Mouse (Mus musculus) CH12.LX (cell line): Measurements from ENCODE around the gene Cradd. TPM values are rescaled to one million over a fixed set of nuclear protein-coding genes. Genes with fewer than 3 reads are reported as not detected.

Experiments
- DNase-seq: peaks from one replicate; pipeline ENCODE4 v3.0.0-alpha.2; 2013; ENCODE audit errors: extremely low read depth
- H3K27ac ChIP-seq: 2 replicates; pipeline ENCODE4 v1.5.1; 2012; ENCODE audit warnings: low read depth, mild to moderate bottlenecking, control low read depth, moderate library complexity; ENCODE audit not compliant: insufficient read depth
- H3K27me3 ChIP-seq: replicated peaks from 2 replicates; pipeline ENCODE3; 2012; ENCODE audit warnings: inconsistent platforms
- H3K36me3 ChIP-seq, 2 experiments: replicated peaks in 1 of 2; 2 replicates each; pipeline versions ENCODE3 to v1.6.1; 2012; ENCODE audit warnings: inconsistent platforms in 1 of 2, low read length in 1 of 2, mild to moderate bottlenecking in 1 of 2, mixed read lengths in 1 of 2, moderate library complexity in 1 of 2; ENCODE audit not compliant: control insufficient read depth in 1 of 2, insufficient read depth in 1 of 2
- H3K4me1 ChIP-seq, 2 experiments: 2 replicates each; pipeline ENCODE4 v1.6.1; 2012; ENCODE audit warnings: inconsistent platforms in 1 of 2, moderate library complexity in 1 of 2; ENCODE audit not compliant: insufficient read depth in 2 of 2, control insufficient read depth in 1 of 2
- H3K4me2 ChIP-seq: 2 replicates; pipeline ENCODE4 v1.6.1; 2012; ENCODE audit warnings: low read depth, mild to moderate bottlenecking, control low read depth; ENCODE audit not compliant: poor library complexity, insufficient read depth, severe bottlenecking
- H3K4me3 ChIP-seq, 3 experiments: fragments of 150-350 bp in 1 of 3; sonication (generic) in 1 of 3; replicated peaks in 1 of 3; 2 replicates each; pipeline versions ENCODE3 to v1.5.1; 2011 to 2012; ENCODE audit warnings: low read depth in 2 of 3, low read length in 2 of 3, mild to moderate bottlenecking in 2 of 3, moderate library complexity in 2 of 3, control low read depth in 1 of 3, improper control_type of control experiment in 1 of 3, inconsistent platforms in 1 of 3, mixed read lengths in 1 of 3; ENCODE audit not compliant: poor library complexity in 1 of 3
- H3K79me2 ChIP-seq: replicated peaks from 2 replicates; pipeline ENCODE4 v1.6.1; 2012; ENCODE audit warnings: mild to moderate bottlenecking, moderate library complexity; ENCODE audit not compliant: control insufficient read depth, poor library complexity, insufficient read depth, severe bottlenecking; ENCODE audit errors: extremely low read depth
- H3K9ac ChIP-seq: 2 replicates; pipeline ENCODE4 v1.6.1; 2012; ENCODE audit warnings: low read depth, mild to moderate bottlenecking, control low read depth, moderate library complexity; ENCODE audit not compliant: insufficient read depth
- H3K9me3 ChIP-seq: replicated peaks from 2 replicates; pipeline ENCODE3; 2012; ENCODE audit warnings: low read length, inconsistent platforms, mixed read lengths
- CHD2 ChIP-seq: IDR thresholded peaks from 2 replicates; pipeline ENCODE4 v1.6.1; 2011; ENCODE audit warnings: low read length, improper control_type of control experiment
- CTCF ChIP-seq, 2 experiments: IDR thresholded peaks in 1 of 2; conservative IDR thresholded peaks in 1 of 2; 2 replicates each; pipeline ENCODE4 v1.5.1; 2011 to 2012; ENCODE audit warnings: low read depth in 2 of 2, low read length in 2 of 2, improper control_type of control experiment in 1 of 2, inconsistent platforms in 1 of 2, mild to moderate bottlenecking in 1 of 2, moderate library complexity in 1 of 2
- E2F4 ChIP-seq: IDR thresholded peaks from 2 replicates; pipeline ENCODE4 v1.6.1; 2011; ENCODE audit warnings: low read depth, low read length, improper control_type of control experiment; ENCODE audit not compliant: insufficient replicate concordance
- ELF1 ChIP-seq: IDR thresholded peaks from 2 replicates; pipeline ENCODE4 v1.6.1; 2014; ENCODE audit warnings: low read depth, mild to moderate bottlenecking, inconsistent platforms, low read length, improper control_type of control experiment
- JUN ChIP-seq: IDR thresholded peaks from 2 replicates; pipeline ENCODE4 v1.6.1; 2011; ENCODE audit warnings: low read depth, mild to moderate bottlenecking, low read length, improper control_type of control experiment, moderate library complexity; ENCODE audit not compliant: insufficient read depth
- JUND ChIP-seq: conservative IDR thresholded peaks from 2 replicates; pipeline ENCODE4 v1.6.1; 2011; ENCODE audit warnings: low read depth, low read length, improper control_type of control experiment
- KAT2A ChIP-seq: IDR thresholded peaks from 2 replicates; pipeline ENCODE4 v1.6.1; 2012; ENCODE audit warnings: low read length, improper control_type of control experiment, inconsistent platforms; ENCODE audit not compliant: insufficient replicate concordance
- MEF2A ChIP-seq: IDR thresholded peaks from 2 replicates; pipeline ENCODE4 v1.6.1; 2014; ENCODE audit warnings: low read depth, mild to moderate bottlenecking, inconsistent platforms, low read length, improper control_type of control experiment, borderline replicate concordance
- MXI1 ChIP-seq: IDR thresholded peaks from 2 replicates; pipeline ENCODE4 v1.6.1; 2011; ENCODE audit warnings: mild to moderate bottlenecking, low read depth, low read length, improper control_type of control experiment
- NELFE ChIP-seq: IDR thresholded peaks from 2 replicates; pipeline ENCODE4 v1.6.1; 2011; ENCODE audit warnings: low read depth, low read length, improper control_type of control experiment
- NRF1 ChIP-seq: IDR thresholded peaks from 2 replicates; pipeline ENCODE4 v1.6.1; 2014; ENCODE audit warnings: low read depth, mild to moderate bottlenecking, inconsistent platforms, low read length, improper control_type of control experiment, moderate library complexity
- PAX5 ChIP-seq: IDR thresholded peaks from 2 replicates; pipeline ENCODE4 v1.6.1; 2012; ENCODE audit warnings: low read length, inconsistent platforms, mixed read lengths
- POLR2A ChIP-seq: IDR thresholded peaks from 2 replicates; pipeline ENCODE4 v1.6.1; 2011; ENCODE audit warnings: low read depth, mild to moderate bottlenecking, improper control_type of control experiment, low read length
- RAD21 ChIP-seq: IDR thresholded peaks from 2 replicates; pipeline ENCODE4 v1.6.1; 2011; ENCODE audit warnings: low read depth, mild to moderate bottlenecking, low read length, improper control_type of control experiment, moderate library complexity
- SIN3A ChIP-seq: IDR thresholded peaks from 2 replicates; pipeline ENCODE4 v1.6.1; 2012; ENCODE audit warnings: low read length, improper control_type of control experiment, inconsistent platforms
- SMC3 ChIP-seq: IDR thresholded peaks from 2 replicates; pipeline ENCODE4 v1.6.1; 2011; ENCODE audit warnings: low read depth, low read length, improper control_type of control experiment
- UBTF ChIP-seq: IDR thresholded peaks from 2 replicates; pipeline ENCODE4 v1.6.1; 2012; ENCODE audit warnings: low read depth, mild to moderate bottlenecking, inconsistent platforms, low read length, improper control_type of control experiment, moderate library complexity
- USF2 ChIP-seq: conservative IDR thresholded peaks from 2 replicates; pipeline ENCODE4 v1.6.1; 2011; ENCODE audit warnings: low read depth, low read length, improper control_type of control experiment
- ZC3H11A ChIP-seq: IDR thresholded peaks from 2 replicates; pipeline ENCODE4 v1.6.1; 2012; ENCODE audit warnings: low read depth, mild to moderate bottlenecking, inconsistent platforms, low read length, improper control_type of control experiment
- ZMIZ1 ChIP-seq: IDR thresholded peaks from 2 replicates; pipeline ENCODE4 v1.6.1; 2012; ENCODE audit warnings: low read depth, mild to moderate bottlenecking, inconsistent platforms, low read length, improper control_type of control experiment
- dilution Hi-C: fragments of 300-500 bp; cut with MboI; formaldehyde crosslinking; loops from 2 replicates; pipeline ENCODE4 v1.14.3; 2020; ENCODE audit warnings: low sequenced_read_pairs; ENCODE audit not compliant: extremely low pct_unique_long_range_greater_than_20kb, extremely low pct_ligation_motif_present
- in situ Hi-C: fragments of 300-500 bp; cut with MboI; formaldehyde crosslinking; loops from 3 replicates; pipeline ENCODE4 v1.14.3; 2019; ENCODE audit warnings: low sequenced_read_pairs, low pct_ligation_motif_present, low pct_unique_long_range_greater_than_20kb, mixed read lengths
- polyA plus RNA-seq: library from polyadenylated mRNA; unstranded; fragments of >175 nt; gene quantifications from 2 replicates; pipeline ENCODE4 v1.2.1, GENCODE M21; 2012; ENCODE audit warnings: low read depth; ENCODE audit not compliant: insufficient read length
- total RNA-seq, 2 experiments: library from RNA; depleted of rRNA; stranded (reverse); fragments of 300-350 nt in 1 of 2; fragments of >200 nt in 1 of 2; gene quantifications; 2 replicates each; pipeline ENCODE4 v1.2.3; 2012 to 2014

Cradd gene
- total and polyA plus RNA-seq, 3 experiments = 5.6 to 8.8 (median 5.6) TPM

GRCm38 (mm10) chr10:95141075-95141474, 182.9 kb downstream of the Cradd start:
- no peak for DNase-seq
- in situ Hi-C loops = no loop called here

GRCm38 (mm10) chr10:95140191-95140590, 183.7 kb downstream of the Cradd start:
- dilution Hi-C loops (no loop called here), in situ Hi-C loops (no loop called here)
- no peaks in the 10 kb centered on the region for H3K36me3 ChIP-seq
- no peaks in the 10 kb centered on the region for H3K9me3 ChIP-seq
- H3K27ac ChIP-seq = no peak overlapping the region
- H3K27me3 ChIP-seq = no peaks in the 10 kb centered on the region
- H3K4me1 ChIP-seq = peaks cover 6 to 65% of the 10 kb centered on the region in 2 experiments
- no peak overlapping the region for H3K4me3 ChIP-seq
- DNase-seq = no peak
- no peaks in the 10 kb centered on the region for H3K79me2 ChIP-seq
- no peak overlapping the region for H3K4me2 ChIP-seq
- H3K9ac ChIP-seq = no peak overlapping the region
- no peak for TF ChIP-seq SMC3
- TF ChIP-seq ZC3H11A = no peak
- TF ChIP-seq NELFE = no peak
- no peak for TF ChIP-seq MXI1
- no peak for TF ChIP-seq PAX5
- no peak for TF ChIP-seq E2F4
- TF ChIP-seq UBTF = no peak
- TF ChIP-seq SIN3A = no peak
- TF ChIP-seq NRF1 = no peak
- TF ChIP-seq POLR2A = no peak
- no peak for TF ChIP-seq ELF1
- TF ChIP-seq ZMIZ1 = no peak
- TF ChIP-seq RAD21 = no peak
- no peak for TF ChIP-seq USF2
- TF ChIP-seq JUN = no peak
- TF ChIP-seq CHD2 = no peak
- no peak for TF ChIP-seq CTCF (conservative IDR thresholded peaks at IDR 0.05 in 1 of 2, IDR thresholded peaks at IDR 0.05 in 1 of 2; ENCODE audit: low read depth in 2 of 2, low read length in 2 of 2)
- TF ChIP-seq KAT2A = no peak
- TF ChIP-seq, all 38 proteins: peak for 0

More at GRCm38 (mm10) chr10:95141075-95141474, 182.9 kb downstream of the Cradd start:
- no peak overlapping the region for H3K4me3 ChIP-seq
- no peaks in the 10 kb centered on the region for H3K27me3 ChIP-seq
- H3K9ac ChIP-seq = no peak overlapping the region
- H3K27ac ChIP-seq = no peak overlapping the region
- no peaks in the 10 kb centered on the region for H3K79me2 ChIP-seq
- no peaks in the 10 kb centered on the region for H3K9me3 ChIP-seq
- H3K4me1 ChIP-seq = peaks cover 6 to 68% of the 10 kb centered on the region in 2 experiments
- TF ChIP-seq SIN3A (no peak), USF2 (no peak), CTCF (conservative IDR thresholded peaks at IDR 0.05 in 1 of 2, IDR thresholded peaks at IDR 0.05 in 1 of 2; ENCODE audit: low read depth in 2 of 2, low read length in 2 of 2) (no peak), RAD21 (no peak), MEF2A (no peak), JUND (no peak), UBTF (no peak), POLR2A (no peak), ELF1 (no peak)
- H3K36me3 ChIP-seq = no peaks in the 10 kb centered on the region
- dilution Hi-C loops = no loop called here
- H3K4me2 ChIP-seq = no peak overlapping the region
